Mouse (Mus musculus): ENCODE results near the gene Rbbp7.

- TF ChIP-seq CTCF (IDR thresholded peaks at IDR 0.05; ENCODE audit: low read depth, low read length): no peak
- no peak for TF ChIP-seq POLR2A (IDR thresholded peaks at IDR 0.05; ENCODE audit: extremely low read depth, insufficient read depth, low read length)
Measured at GRCm38 (mm10) chrX:162760958-162761515, 835 bp downstream of the Rbbp7 start.
